Mouse (Mus musculus): ENCODE data around the gene Scn5a.

DNA sequence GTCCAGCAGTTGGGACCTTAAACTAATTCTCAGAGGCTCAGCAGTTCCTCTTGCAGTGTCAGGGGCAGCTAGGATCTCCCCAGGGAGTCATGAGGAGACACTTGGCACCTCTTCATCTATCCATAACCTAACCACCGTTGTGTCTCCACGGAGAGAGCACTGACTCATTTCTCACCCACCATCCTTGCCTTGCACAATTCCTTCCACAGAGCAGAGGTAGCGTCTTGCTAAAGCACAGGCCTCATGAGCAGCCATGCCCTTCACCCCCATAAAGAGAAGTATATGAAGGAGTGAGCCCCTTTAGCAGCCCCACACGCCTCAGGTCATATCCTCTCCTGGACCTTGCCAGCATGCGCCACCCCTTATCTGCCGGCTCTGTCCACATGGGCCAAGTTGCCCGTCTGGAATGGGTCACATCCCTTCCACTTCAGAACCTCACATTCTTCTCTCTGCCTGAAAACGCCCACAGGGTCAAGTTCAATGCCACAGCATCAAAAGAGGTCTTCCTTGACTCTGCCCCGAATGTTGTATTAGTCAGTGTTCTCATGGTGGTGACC is 105.1 kb downstream of the Scn5a start:
- TF ChIP-seq CTCF (conservative IDR thresholded peaks at IDR 0.05; ENCODE audit: low read length), result no peak
- TF ChIP-seq NANOG (IDR thresholded peaks at IDR 0.05; ENCODE audit: borderline replicate concordance, low read length), result no peak
- no peak for TF ChIP-seq POU5F1 (IDR thresholded peaks at IDR 0.05; ENCODE audit: borderline replicate concordance, low read length)
